Mouse (Mus musculus) retina, adult 2 months (tissue): ENCODE measurements around the gene Rap1gap.
A peak's percentile ranks its signal among the peaks of the same experiment; 100 is the strongest.

Source experiments
- DNase-seq: peaks from one replicate; pipeline ENCODE4 v3.0.0-alpha.2; 2012; ENCODE audit warnings: low read depth, low spot score

Gene Rap1gap

GRCm38 (mm10) chr4:137661547-137661946 lies 3.0 kb upstream of the Rap1gap start:
- no peak for DNase-seq

DNA sequence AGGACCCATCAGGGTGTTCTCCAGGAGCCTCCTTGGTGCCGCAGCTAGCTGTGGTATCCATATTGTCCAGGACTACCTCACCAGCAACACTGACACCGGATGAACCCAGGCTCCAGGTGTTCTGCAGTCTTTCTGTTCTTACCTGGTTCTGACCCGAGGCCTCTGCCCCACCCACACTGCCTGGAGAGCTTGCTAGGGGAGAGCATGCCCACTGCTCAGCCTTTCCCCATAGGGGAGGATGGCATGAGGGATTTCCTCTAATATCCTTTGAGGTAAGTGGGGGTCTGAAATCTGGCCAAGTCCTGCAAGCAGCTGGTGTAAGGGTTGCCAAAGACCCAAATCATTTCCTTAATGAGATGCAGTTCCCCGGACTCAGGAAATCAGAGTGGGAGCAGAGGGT lies 1.0 kb upstream of the Rap1gap start:
- no peak for DNase-seq

GRCm38 (mm10) chr4:137664980-137665675 lies 602 bp downstream of the Rap1gap start:
- DNase-seq: no peak

DNA sequence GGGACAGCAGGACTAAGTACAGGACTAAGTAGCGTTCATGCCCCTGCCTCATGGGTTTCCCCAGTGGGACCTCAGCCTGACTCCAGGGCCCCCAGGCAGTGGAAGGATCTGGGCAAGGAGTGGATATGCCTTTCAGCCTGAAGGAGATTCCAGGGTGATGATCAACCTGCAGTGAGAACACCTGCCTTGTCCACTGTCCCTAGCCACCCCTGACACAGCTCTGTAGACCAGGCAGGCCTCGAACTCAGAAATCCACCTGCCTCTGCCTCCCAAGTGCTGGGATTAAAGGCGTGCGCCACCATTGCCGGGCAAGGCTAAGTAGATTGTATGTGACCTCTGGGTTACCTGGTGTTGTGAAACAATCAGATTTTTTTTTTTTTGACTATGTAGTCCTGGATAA lies 1.3 kb downstream of the Rap1gap start:
- no peak for DNase-seq

- DNase-seq: no peak
These were observed 1.9 kb downstream of the Rap1gap start for GRCm38 (mm10) chr4:137666283-137666957.

GRCm38 (mm10) chr4:137666958-137667345 lies 2.4 kb downstream of the Rap1gap start:
- no peak for DNase-seq

DNA sequence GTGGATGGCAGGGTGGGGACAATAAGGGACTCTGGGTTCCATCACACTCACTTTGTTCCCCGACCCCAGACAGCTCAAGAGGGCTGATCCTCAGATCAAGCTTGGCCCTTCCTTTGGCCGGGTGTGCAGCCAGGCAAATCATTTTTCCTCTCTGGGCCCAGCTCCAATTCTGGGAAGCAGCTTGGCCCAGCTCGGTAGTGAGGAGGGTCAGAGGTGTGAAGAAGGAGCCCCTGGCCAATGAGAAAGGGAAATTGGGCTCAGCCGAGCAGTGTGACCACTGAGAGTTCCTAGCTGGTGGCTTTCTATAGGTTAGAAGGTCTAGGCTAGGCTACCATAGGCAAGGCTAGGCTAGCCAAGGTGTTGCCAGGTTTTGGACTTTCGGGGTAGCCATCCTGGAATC lies 3.2 kb downstream of the Rap1gap start:
- no peak for DNase-seq

- DNase-seq: no peak
These were observed 7.4 kb downstream of the Rap1gap start for GRCm38 (mm10) chr4:137671711-137672500.

DNA sequence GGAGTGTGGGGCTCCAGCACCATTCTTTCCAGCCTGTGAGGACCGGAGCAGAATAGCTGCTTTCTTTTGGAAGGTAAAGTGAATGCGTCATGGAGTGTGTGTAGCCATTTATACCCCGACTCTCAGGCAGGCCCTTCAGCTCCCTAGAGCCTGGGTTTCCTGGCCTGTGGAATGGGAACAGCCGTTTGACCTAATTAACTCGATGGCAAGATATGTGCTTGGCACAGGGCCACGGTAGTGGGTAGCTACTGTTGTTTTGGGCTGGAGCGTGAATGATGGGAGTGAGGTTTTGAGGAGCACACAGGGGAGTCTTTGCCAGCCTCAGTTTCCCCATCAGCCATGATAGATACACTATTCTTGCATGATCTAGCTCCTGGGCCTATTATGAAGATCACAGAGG lies 11.0 kb downstream of the Rap1gap start:
- no peak for DNase-seq

GRCm38 (mm10) chr4:137676057-137676456 lies 11.5 kb downstream of the Rap1gap start:
- DNase-seq: peak; percentile 46

DNA sequence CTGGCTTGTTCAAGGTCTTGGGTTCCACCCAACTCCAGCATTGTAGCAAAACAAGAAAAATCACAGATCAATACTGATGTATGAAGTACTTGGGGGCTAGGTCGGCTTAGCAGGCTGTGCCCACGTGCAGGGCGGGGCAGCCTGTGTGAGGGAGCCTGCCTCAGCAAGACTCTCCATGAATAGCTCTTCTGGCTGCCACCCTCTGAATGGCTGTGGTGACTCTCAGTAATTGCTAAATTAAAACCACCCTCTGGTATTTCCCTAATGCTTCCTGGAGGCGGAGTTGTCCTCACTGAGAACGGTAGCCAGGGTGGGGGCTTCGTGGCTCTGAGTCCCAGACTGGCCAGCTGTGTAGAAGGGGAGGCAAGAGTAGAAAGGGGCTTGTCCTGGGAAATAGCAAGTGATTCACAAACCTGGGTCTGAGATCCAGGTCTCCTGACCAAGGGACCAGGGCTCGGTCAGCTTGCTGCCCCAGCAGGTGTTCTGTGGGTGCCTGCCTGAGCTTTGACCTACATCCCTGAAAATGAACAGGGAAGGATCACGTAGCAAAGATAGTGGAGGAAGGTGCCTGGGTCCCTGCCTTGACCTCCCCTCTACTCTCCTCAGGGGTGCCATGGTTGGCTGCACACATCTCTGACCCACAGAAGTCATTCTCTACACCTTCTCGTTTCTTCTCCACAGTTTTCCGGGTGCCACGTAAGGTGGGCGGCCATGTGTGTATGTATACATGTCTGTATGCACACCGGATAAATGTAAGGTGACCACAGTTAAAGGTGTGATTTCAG lies 12.4 kb downstream of the Rap1gap start:
- DNase-seq: no peak

GRCm38 (mm10) chr4:137677906-137678305 lies 13.4 kb downstream of the Rap1gap start:
- no peak for DNase-seq

DNA sequence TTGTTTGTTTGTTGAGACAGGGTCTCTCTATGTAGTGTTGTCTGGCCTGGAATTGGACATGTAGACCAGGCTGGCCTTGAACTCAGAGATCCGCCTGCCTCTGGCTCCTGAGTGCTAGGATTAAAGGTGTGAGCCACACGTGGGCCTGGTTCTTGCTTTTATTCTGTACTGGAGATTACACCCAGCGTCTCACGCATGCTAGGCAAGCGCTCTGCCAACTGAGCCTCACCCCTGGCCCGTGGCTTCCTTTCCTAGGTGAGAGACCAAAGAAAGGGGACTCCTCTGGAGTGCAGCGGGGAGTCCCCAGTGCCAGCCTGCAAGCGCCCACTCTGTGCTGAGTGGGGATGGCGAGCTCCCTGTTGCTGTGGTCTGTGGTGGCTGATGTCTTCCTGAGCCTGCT lies 14.0 kb downstream of the Rap1gap start:
- no peak for DNase-seq

DNA sequence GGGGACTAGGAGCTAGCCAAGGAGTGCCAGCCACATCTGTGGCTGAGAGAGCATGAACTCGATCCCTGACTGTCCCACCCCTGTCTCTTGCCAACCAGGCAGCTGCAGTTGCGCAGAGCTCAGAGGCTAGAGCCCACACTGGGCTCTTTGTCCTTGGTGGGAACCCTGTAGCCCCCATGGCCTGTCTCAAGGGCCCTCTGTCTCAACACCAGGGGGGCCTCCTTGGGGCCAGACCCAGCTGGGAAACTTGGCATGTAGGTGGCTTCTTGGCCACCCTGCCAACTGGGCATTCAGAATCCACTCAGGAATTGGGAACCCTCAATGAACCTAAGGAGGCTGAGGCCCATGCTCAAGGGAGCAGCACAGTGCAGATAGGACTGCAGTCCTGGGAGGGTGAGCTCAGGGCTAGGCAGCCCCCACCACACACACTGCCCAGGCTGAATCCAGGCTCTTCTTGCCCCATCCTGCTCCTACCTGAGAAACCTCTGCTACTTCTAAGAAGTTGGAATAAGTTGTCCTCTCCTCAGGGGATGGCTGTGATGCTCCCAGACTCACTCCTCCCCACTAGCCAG lies 15.5 kb downstream of the Rap1gap start:
- no peak for DNase-seq

GRCm38 (mm10) chr4:137680721-137681120 lies 16.2 kb downstream of the Rap1gap start:
- DNase-seq: no peak

DNA sequence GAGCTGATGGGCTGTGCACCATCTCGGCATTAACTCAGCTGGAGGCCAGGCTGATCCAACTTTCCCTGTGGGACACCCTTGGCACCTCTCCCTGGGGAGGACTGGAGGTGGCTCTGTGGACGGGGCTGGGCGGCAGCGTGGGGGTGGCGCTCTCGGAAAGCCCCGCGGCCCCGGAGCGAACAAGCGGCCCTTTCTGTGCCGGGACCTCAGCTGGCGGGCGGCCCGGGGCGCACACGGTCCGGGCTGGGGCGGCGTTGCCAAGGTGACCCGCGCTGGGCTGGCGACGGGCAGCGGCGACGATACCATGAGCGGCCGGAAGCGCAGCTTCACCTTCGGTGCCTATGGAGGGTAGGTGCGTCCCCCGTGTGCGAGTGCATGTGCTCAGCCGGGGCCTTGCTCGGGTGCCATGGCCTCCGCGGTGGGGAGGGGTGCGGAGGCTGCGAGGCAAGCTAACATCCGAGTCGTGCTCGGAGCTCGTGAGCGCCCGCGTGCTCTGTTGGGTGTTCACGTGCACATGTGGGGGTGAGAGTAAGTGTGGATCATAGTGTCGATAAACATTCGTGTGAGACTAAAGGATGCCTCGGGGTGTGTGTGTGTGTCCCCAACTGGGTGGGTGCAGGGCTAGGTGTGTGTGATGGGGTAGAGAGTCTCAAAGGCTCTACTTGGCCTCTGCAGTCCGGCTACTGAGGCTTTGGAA lies 17.0 kb downstream of the Rap1gap start:
- DNase-seq: no peak

DNA sequence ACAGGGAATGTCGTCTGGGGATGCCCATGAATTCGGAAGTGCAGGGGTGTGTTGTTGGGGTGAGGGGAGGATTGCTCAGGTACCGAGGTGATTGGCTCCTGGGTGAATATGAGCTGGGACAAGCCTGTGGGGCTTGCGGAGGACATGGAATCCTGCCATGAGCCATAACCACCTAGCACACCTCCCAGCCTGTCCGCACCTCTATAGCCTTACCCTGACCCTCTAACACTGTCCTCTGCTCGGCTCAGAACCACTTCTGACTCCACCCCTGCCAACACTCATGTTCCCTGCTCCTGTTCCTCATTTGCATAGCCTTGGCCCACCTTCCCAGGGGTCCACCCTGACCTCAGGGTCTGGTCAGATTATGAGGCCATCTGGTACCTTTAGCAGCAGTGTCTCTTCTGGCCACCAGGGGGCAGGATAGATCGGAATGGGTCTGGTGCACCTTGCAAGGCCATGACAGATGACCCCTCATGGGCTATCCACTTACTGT lies 18.5 kb downstream of the Rap1gap start:
- no peak for DNase-seq

GRCm38 (mm10) chr4:137684830-137685343 lies 20.4 kb downstream of the Rap1gap start:
- no peak for DNase-seq

- DNase-seq: no peak
These were observed 21.8 kb downstream of the Rap1gap start for GRCm38 (mm10) chr4:137686303-137686702.

DNA sequence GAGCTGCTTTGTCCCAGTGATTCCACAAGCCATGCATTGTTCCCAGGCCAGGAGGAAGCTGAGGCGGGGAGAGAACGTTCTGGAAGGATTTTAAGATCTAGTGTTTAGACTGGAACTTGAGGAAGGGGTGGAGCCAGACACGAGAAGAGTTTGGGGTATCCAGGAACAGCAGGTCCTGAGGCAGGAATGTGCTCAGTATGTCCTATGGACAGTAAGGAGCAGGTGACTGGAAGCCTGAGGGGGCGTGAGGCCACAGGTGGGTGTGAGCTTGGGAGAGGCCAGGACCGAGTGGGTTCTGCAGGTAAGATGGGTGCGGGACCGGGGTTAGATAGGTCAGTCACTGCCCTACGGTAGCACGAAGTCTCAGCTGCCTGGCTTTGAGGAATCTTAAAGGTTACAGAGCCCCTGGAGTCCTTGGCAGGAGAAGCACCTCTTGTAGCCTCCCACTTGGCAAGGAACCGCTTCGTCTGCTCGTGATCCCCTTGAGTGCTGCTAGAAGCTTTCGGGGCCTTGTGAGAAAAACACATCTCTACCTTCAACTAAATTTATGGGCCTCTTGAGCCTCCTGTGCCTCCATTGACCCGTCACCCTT lies 22.8 kb downstream of the Rap1gap start:
- DNase-seq: no peak
